Mouse (Mus musculus): ENCODE data around the gene Ppp1cb. TPM values are rescaled to one million over a fixed set of nuclear protein-coding genes. Genes with fewer than 3 reads are reported as not detected.

Gene Ppp1cb
- polyA plus RNA-seq, 1 experiment: 501 TPM

DNA sequence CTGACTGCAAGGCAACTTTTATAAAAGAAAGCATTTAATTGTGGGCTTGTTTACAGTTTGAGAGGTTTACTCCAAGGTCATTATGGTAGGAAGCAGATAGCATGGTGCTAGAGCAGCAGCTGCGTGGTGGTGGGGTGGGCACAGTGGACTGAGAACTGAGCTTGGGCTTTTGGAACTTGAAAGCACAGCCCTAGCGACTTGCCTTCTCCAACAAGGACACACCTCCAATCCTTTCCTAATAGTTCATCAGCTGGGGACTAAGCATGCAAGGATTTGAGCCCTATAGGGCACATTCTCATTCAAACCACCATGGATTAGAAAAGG, 14.3 kb downstream of the Ppp1cb start:
- TF ChIP-seq CTCF (IDR thresholded peaks at IDR 0.05; ENCODE audit: low read depth, low read length) (no peak), EP300 (IDR thresholded peaks at IDR 0.05; ENCODE audit: insufficient read depth, low read depth, low read length) (no peak), POLR2A (IDR thresholded peaks at IDR 0.05; ENCODE audit: insufficient read depth, low read length) (no peak)
- Histone ChIP-seq H3K27ac (ENCODE audit: insufficient read depth, low read length) (no peak overlapping the region), H3K9me3 (replicated peaks; ENCODE audit: control insufficient read depth, insufficient read depth, low read length, poor library complexity, severe bottlenecking) (no peaks in the 10 kb centered on the region), H3K4me1 (ENCODE audit: control insufficient read depth, insufficient read depth, low read length) (no peaks in the 10 kb centered on the region), H3K36me3 (ENCODE audit: control insufficient read depth, insufficient read depth, low read length, poor library complexity, severe bottlenecking) (peaks cover 2% of the 10 kb centered on the region), H3K4me3 (ENCODE audit: low read depth, low read length) (no peak overlapping the region), H3K9ac (ENCODE audit: low read depth, poor library complexity, severe bottlenecking) (no peak overlapping the region), H3K27me3 (ENCODE audit: control insufficient read depth, insufficient read depth, low read length, poor library complexity, severe bottlenecking) (no peaks in the 10 kb centered on the region)

DNA sequence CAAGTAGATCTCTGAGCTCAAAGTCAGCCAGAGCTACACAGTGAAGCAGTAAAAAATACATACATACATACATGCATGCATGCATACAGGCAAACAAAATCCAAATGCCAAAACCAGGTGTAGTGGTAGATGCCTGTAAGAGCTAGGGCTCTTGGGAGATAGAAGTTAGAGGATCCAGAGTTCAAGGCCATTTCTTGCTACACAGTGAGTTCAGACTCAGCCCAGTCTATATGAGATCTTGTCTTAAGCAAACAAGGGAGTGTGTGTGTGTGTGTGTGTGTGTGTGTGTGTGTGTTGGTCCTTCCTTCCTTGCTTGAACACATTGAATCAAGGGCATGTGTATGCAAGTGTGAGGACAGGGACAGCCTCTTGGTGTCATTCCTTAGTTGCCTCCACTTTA, 17.9 kb downstream of the Ppp1cb start:
- no peaks in the 10 kb centered on the region for H3K9me3 ChIP-seq (replicated peaks; ENCODE audit: control insufficient read depth, insufficient read depth, low read length, poor library complexity, severe bottlenecking)
- H3K27me3 ChIP-seq (ENCODE audit: control insufficient read depth, insufficient read depth, low read length, poor library complexity, severe bottlenecking): no peaks in the 10 kb centered on the region
- no peaks in the 10 kb centered on the region for H3K4me1 ChIP-seq (ENCODE audit: control insufficient read depth, insufficient read depth, low read length)
- TF ChIP-seq CTCF (IDR thresholded peaks at IDR 0.05; ENCODE audit: low read depth, low read length) (no peak), EP300 (IDR thresholded peaks at IDR 0.05; ENCODE audit: insufficient read depth, low read depth, low read length) (no peak), POLR2A (IDR thresholded peaks at IDR 0.05; ENCODE audit: insufficient read depth, low read length) (no peak)
- H3K4me3 ChIP-seq (ENCODE audit: low read depth, low read length): no peak overlapping the region
- H3K36me3 ChIP-seq (ENCODE audit: control insufficient read depth, insufficient read depth, low read length, poor library complexity, severe bottlenecking): peaks cover 20% of the 10 kb centered on the region
- no peak overlapping the region for H3K9ac ChIP-seq (ENCODE audit: low read depth, poor library complexity, severe bottlenecking)
- H3K27ac ChIP-seq (ENCODE audit: insufficient read depth, low read length): no peak overlapping the region

DNA sequence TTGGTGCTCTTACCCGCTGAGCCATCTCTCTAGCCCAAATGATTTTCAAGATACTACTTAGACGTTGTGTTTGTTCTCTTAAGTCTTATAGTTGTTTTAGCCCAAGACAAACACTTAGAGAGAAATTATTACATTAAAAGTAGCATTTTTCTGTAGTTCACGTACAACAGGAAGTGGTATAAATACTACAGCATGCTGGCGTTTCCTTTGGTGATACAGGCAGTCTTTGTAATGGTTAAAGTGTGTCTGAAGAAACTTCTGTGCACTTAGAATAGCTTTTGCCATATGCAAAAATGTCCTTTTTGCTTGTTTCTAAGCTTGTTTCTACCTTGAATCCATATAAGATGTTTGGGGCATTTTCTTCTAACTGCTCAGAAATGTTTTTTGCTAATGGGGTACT, 20.3 kb downstream of the Ppp1cb start:
- H3K27ac ChIP-seq (ENCODE audit: insufficient read depth, low read length): no peak overlapping the region
- TF ChIP-seq EP300 (IDR thresholded peaks at IDR 0.05; ENCODE audit: insufficient read depth, low read depth, low read length) (no peak), POLR2A (IDR thresholded peaks at IDR 0.05; ENCODE audit: insufficient read depth, low read length) (no peak), CTCF (IDR thresholded peaks at IDR 0.05; ENCODE audit: low read depth, low read length) (no peak)
- H3K9me3 ChIP-seq (replicated peaks; ENCODE audit: control insufficient read depth, insufficient read depth, low read length, poor library complexity, severe bottlenecking): no peaks in the 10 kb centered on the region
- no peaks in the 10 kb centered on the region for H3K27me3 ChIP-seq (ENCODE audit: control insufficient read depth, insufficient read depth, low read length, poor library complexity, severe bottlenecking)
- no peak overlapping the region for H3K9ac ChIP-seq (ENCODE audit: low read depth, poor library complexity, severe bottlenecking)
- H3K36me3 ChIP-seq (ENCODE audit: control insufficient read depth, insufficient read depth, low read length, poor library complexity, severe bottlenecking): peaks cover 31% of the 10 kb centered on the region
- no peak overlapping the region for H3K4me3 ChIP-seq (ENCODE audit: low read depth, low read length)
- no peaks in the 10 kb centered on the region for H3K4me1 ChIP-seq (ENCODE audit: control insufficient read depth, insufficient read depth, low read length)

DNA sequence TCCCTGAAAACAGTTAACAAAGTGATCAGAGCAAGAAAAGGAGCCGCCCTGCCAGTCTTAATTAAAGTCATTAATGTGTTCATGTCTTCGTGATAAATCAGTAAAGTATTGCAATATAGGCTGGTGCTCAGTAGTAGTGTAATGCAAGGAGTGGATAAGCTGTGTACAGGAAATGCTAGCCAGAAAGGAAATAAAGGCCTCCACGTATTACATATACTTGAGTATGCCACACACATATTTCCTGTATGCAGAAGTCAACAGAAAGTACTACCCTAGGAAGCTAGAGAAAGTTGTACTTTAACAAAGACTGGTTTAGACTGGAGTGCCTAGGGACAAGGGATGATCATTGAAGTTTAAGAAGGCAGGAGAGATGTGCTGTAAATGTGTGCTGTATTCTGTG, 26.8 kb downstream of the Ppp1cb start:
- H3K27ac ChIP-seq (ENCODE audit: insufficient read depth, low read length): no peak overlapping the region
- TF ChIP-seq EP300 (IDR thresholded peaks at IDR 0.05; ENCODE audit: insufficient read depth, low read depth, low read length) (no peak), CTCF (IDR thresholded peaks at IDR 0.05; ENCODE audit: low read depth, low read length) (no peak)
- H3K4me1 ChIP-seq (ENCODE audit: control insufficient read depth, insufficient read depth, low read length): no peaks in the 10 kb centered on the region
- peaks cover 62% of the 10 kb centered on the region for H3K36me3 ChIP-seq (ENCODE audit: control insufficient read depth, insufficient read depth, low read length, poor library complexity, severe bottlenecking)
- H3K9me3 ChIP-seq (replicated peaks; ENCODE audit: control insufficient read depth, insufficient read depth, low read length, poor library complexity, severe bottlenecking): no peaks in the 10 kb centered on the region
- no peak overlapping the region for H3K4me3 ChIP-seq (ENCODE audit: low read depth, low read length)
- H3K27me3 ChIP-seq (ENCODE audit: control insufficient read depth, insufficient read depth, low read length, poor library complexity, severe bottlenecking): no peaks in the 10 kb centered on the region
- no peak overlapping the region for H3K9ac ChIP-seq (ENCODE audit: low read depth, poor library complexity, severe bottlenecking)

DNA sequence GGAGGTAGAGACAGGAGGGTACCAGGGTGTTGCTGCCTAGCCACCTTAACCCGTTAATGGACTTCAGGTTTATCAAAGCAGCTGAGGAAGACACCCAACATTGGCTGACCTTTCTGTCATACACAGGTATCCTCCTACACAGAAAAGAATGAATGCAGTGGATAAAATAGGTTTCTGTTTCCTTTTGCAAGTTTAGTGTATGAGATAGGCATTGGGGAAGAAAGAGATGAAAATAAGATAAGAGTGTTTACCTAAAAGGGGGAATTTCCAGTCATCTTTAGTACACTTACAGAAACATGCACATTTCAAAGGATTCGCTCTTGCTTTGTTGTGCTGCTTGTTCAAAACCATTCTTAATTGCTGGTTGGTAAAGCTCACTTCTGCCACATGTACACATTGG, 29.4 kb downstream of the Ppp1cb start:
- TF ChIP-seq POLR2A (IDR thresholded peaks at IDR 0.05; ENCODE audit: insufficient read depth, low read length) (no peak), EP300 (IDR thresholded peaks at IDR 0.05; ENCODE audit: insufficient read depth, low read depth, low read length) (no peak), CTCF (IDR thresholded peaks at IDR 0.05; ENCODE audit: low read depth, low read length) (no peak)
- H3K4me1 ChIP-seq (ENCODE audit: control insufficient read depth, insufficient read depth, low read length): no peaks in the 10 kb centered on the region

DNA sequence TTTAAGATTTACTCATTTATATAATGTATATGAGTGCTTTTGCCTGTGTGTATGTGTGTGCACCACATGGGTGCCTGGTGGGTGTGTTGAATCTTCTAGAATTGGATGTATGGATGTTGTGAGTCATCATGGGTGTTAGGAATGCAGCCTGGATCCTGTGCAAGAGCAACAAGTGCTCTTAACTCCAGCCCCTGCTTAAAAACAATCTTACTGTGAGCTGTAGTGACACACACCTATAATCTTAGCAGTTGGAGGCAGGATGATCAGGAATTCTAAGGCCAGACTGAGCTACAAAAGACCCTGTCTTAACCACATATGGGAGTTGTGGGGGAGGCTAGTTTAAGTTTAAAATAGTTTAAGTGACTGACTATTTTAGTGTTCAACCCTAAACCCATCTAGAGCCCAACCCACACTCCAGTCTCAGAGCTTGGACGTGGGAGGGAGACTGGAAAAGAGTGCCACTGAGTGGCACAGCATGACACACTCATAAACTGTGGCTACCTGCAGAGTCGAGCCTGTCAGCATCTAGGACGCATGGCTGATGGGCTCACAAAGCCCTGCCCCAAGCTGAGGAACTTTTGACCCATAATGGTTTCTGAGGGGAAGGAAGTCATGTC, 35.5 kb downstream of the Ppp1cb start:
- Histone ChIP-seq H3K36me3 (ENCODE audit: control insufficient read depth, insufficient read depth, low read length, poor library complexity, severe bottlenecking) (peaks cover 19% of the 10 kb centered on the region), H3K4me1 (ENCODE audit: control insufficient read depth, insufficient read depth, low read length) (no peaks in the 10 kb centered on the region), H3K27me3 (ENCODE audit: control insufficient read depth, insufficient read depth, low read length, poor library complexity, severe bottlenecking) (no peaks in the 10 kb centered on the region), H3K27ac (ENCODE audit: insufficient read depth, low read length) (no peak overlapping the region), H3K9ac (ENCODE audit: low read depth, poor library complexity, severe bottlenecking) (no peak overlapping the region), H3K9me3 (replicated peaks; ENCODE audit: control insufficient read depth, insufficient read depth, low read length, poor library complexity, severe bottlenecking) (no peaks in the 10 kb centered on the region; the same call in 1 of the 2 replicates), H3K4me3 (ENCODE audit: low read depth, low read length) (no peak overlapping the region)
- no peak for TF ChIP-seq CTCF (IDR thresholded peaks at IDR 0.05; ENCODE audit: low read depth, low read length)

More for the DNA sequence above, 29.4 kb downstream of the Ppp1cb start:
- Histone ChIP-seq H3K9me3 (replicated peaks; ENCODE audit: control insufficient read depth, insufficient read depth, low read length, poor library complexity, severe bottlenecking) (no peaks in the 10 kb centered on the region), H3K36me3 (ENCODE audit: control insufficient read depth, insufficient read depth, low read length, poor library complexity, severe bottlenecking) (peaks cover 61% of the 10 kb centered on the region), H3K27me3 (ENCODE audit: control insufficient read depth, insufficient read depth, low read length, poor library complexity, severe bottlenecking) (no peaks in the 10 kb centered on the region), H3K9ac (ENCODE audit: low read depth, poor library complexity, severe bottlenecking) (no peak overlapping the region), H3K4me3 (ENCODE audit: low read depth, low read length) (no peak overlapping the region), H3K27ac (ENCODE audit: insufficient read depth, low read length) (no peak overlapping the region)

Data from ES-Bruce4 (cell line).